15 mouse cellular contexts compared by ENCODE assay signal in the genomic region with DNA sequence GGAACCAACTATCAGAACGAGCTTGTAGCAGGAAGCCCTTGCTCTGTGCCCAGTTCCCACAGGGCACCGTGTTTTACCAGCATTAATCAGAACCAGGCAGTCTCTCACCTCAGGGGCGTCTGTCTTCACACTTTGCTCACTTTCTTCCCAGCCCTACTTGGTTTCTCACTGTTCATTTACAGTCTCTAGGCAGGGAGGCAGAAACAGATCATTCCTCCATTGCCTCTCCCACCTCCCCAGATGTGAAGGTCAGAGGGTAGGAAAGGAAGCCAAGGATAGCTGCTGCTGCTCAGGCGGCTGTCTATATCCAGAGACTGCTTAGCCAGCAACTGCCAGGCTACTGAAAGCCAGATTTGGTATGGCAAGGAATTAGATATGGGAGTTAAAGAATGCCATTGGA.
"Had no signal": no experiment of that assay in that cellular context is flagged by ENCODE, and none has a peak within 500 bp of the region (broad histone marks: within the 10 kb centered on the region; RNA-seq: fewer than 3 reads in every experiment).

No protein-coding gene starts in this region.

- H3K27ac ChIP-seq: intestine, embryonic 15.5 days; limb, embryonic 15.5 days; liver, embryonic 12.5 days; lung, embryonic 15.5 days; stomach, embryonic 15.5 days had no signal

- ATAC-seq: intestine, embryonic 15.5 days; liver, embryonic 12.5 days had no signal

- H3K4me2 ChIP-seq: intestine, embryonic 15.5 days; limb, embryonic 15.5 days; liver, embryonic 12.5 days; lung, embryonic 15.5 days; midbrain, embryonic 11.5 days; stomach, embryonic 15.5 days had no signal

- DNase-seq: kidney, adult 18-20 months; kidney, postnatal 25 days; layer of hippocampus, adult 9-11 months; layer of hippocampus, postnatal 36 days; lung, postnatal 36 days; retina, postnatal 1 day; right cerebral cortex, postnatal 4 days; thymus, adult 2 months; thymus, postnatal 25 days had no signal

- H3K9ac ChIP-seq: intestine, embryonic 15.5 days; limb, embryonic 15.5 days; liver, embryonic 12.5 days; lung, embryonic 15.5 days; stomach, embryonic 15.5 days had no signal

- H3K9me3 ChIP-seq: intestine, embryonic 15.5 days; limb, embryonic 15.5 days; liver, embryonic 12.5 days; lung, embryonic 15.5 days; stomach, embryonic 15.5 days had no signal

- H3K4me1 ChIP-seq: intestine, embryonic 15.5 days; limb, embryonic 15.5 days; liver, embryonic 12.5 days; lung, embryonic 15.5 days; stomach, embryonic 15.5 days had no signal

- H3K4me3 ChIP-seq: intestine, embryonic 15.5 days; limb, embryonic 15.5 days; liver, embryonic 12.5 days; lung, embryonic 15.5 days; stomach, embryonic 15.5 days had no signal

- H3K27me3 ChIP-seq: intestine, embryonic 15.5 days; limb, embryonic 15.5 days; liver, embryonic 12.5 days; lung, embryonic 15.5 days; stomach, embryonic 15.5 days had no signal

- H3K36me3 ChIP-seq: intestine, embryonic 15.5 days had no signal
